Mouse (Mus musculus): Measurements from ENCODE around the gene Lrmda. TPM values are rescaled to one million over a fixed set of nuclear protein-coding genes. Genes with fewer than 3 reads are reported as not detected.

Gene Lrmda
- polyA plus RNA-seq, 1 experiment: 12.9 TPM

DNA sequence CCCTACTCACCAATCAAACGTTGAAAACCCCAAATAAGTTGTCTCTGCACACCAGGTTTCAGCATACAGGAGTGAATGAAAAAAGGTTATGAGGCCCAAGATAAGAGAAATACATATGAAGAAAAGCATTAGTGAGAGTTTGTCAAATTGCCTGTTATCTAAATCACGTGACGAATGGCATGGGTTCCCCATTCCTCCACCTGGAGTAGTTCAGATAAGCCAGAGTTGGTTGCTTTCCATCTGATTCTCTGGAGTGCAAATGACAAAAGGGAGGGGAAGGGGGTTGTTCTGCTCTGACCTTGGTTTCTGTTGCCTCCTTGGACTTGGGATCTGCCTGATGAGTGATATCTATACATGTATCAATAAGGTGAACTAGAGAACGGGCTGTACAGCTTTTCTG, 723.8 kb downstream of the Lrmda start:
- H3K4me1 ChIP-seq (ENCODE audit: control insufficient read depth, insufficient read depth, insufficient read length, low read length): no peaks in the 10 kb centered on the region
- no peak overlapping the region for H3K4me3 ChIP-seq (ENCODE audit: insufficient read depth, low read depth, low read length)
- H3K27ac ChIP-seq (replicated peaks; ENCODE audit: low read depth, low read length): no peak overlapping the region

DNA sequence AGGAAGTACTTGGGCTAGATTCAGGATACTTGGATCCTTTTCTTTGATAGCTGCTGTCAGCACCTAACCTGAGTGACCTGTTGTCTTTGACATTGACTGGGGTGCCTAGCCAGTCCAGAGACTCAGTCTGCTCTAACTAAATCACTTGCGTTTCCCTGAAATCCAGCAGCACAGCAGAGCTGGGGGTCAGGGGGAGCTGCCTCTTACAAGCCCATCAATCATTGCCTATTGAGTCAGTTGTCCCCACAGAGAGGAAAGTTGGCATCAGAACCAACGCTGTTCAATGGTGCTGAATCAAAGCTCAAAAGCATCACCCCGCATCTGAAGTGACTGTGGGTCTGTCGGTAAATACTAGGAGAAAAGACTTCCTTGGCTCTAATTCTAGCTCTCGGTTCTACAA, 725.2 kb downstream of the Lrmda start:
- Histone ChIP-seq H3K4me1 (ENCODE audit: control insufficient read depth, insufficient read depth, insufficient read length, low read length) (no peaks in the 10 kb centered on the region), H3K4me3 (ENCODE audit: insufficient read depth, low read depth, low read length) (no peak overlapping the region), H3K27ac (replicated peaks; ENCODE audit: low read depth, low read length) (no peak overlapping the region)

DNA sequence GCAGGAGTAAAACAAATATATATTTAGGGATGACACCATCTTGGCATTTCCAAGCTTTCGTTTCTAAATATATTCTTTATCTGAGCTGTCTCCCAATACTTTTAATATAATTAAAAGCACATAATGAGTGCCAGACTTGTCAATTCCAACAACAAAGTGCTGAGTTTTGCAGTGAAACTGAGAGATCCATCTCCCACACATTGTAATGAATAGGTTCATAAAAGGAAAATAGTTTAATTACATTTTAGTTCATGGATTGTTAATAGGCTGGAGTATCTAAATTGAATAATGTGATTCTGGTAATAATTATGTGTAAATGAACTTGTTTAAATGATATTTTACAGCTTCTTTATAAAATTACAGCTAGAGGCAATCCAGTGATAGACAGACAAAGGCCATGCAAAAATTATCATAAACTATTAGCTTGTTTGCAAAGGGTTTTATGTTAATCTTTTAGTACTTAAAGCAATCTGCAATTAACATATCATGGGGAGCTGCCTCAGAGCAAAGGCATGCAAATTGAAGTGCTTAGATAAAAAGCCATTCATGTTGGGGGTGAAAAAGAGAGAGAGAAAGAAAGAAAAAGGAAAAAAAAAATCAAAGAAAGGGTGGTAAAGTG, 725.9 kb downstream of the Lrmda start:
- Histone ChIP-seq H3K4me1 (ENCODE audit: control insufficient read depth, insufficient read depth, insufficient read length, low read length) (peaks cover under 1% of the 10 kb centered on the region; the same call in 1 of the 2 replicates), H3K27ac (replicated peaks; ENCODE audit: low read depth, low read length) (no peak overlapping the region), H3K4me3 (ENCODE audit: insufficient read depth, low read depth, low read length) (no peak overlapping the region)

DNA sequence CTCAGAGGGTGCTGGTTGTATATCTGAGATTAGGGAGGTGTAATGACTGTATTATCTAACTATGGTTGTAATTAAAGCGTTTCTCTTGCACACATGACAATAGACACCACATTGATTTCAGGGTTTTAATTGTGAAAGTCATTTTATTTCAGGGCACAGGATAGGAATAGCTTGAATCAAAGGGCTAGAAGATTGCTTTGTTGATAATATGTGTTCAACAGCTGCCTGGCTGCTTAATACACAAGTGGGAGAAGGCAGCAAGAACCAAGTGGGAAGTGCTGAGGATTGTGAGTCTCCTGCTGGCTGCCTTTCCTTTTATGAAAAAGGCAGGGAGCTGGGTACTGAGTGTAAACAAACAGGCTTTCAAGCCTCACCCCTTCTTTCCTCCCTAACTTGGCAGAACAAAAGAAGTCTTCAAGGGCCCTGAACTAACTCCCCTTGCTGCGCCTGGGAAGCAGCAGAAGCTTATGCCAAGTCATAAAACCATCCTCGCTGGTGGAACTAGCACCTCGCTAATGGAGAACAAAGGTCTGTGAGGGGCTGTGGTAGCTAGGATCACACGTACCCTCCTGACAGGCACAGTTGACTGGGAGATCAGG, 726.5 kb downstream of the Lrmda start:
- no peak overlapping the region for H3K27ac ChIP-seq (replicated peaks; ENCODE audit: low read depth, low read length)
- no peak overlapping the region for H3K4me3 ChIP-seq (ENCODE audit: insufficient read depth, low read depth, low read length)
- peaks cover 2% of the 10 kb centered on the region; the same call in 1 of the 2 replicates for H3K4me1 ChIP-seq (ENCODE audit: control insufficient read depth, insufficient read depth, insufficient read length, low read length)

DNA sequence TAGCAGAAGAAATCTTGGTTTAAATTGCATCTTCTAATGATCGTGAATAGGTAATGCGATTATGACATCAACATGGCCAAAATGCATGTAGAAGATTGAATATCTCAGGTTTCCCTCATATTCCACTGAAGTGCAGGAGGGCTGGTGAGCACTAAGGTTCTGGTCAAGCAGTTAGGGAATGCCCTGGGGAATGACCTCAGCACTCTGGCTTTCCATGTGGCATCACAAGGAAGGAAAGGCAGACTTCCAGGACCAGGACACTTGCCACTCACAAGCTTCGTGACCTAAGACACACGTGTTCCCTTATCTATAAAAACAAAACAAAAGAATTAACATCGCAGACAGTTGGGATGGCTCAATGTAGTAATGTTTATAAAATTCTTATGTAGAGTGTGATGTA, 728.3 kb downstream of the Lrmda start:
- no peak overlapping the region for H3K27ac ChIP-seq (replicated peaks; ENCODE audit: low read depth, low read length)
- H3K4me1 ChIP-seq (ENCODE audit: control insufficient read depth, insufficient read depth, insufficient read length, low read length): peaks cover 2% of the 10 kb centered on the region; the same call in 1 of the 2 replicates
- H3K4me3 ChIP-seq (ENCODE audit: insufficient read depth, low read depth, low read length): no peak overlapping the region

DNA sequence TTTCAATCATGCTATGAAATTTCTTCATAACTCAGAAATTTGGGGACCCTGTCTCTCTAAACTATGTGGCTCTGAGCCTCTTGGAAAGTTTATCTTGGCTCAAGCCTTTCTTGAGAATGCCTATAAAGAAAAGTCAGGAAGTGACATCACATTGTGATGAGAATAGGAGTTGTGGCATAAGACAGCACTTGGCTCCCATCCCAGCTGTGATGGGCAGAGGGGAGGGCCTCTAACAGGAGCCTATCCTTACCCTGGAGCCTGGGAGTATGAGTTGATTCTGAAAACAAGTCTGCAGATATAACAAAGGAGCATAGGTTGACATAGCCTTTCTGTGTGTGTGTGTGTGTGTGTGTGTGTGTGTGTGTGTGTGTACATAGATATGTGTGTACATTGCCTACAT, 730.9 kb downstream of the Lrmda start:
- Histone ChIP-seq H3K4me1 (ENCODE audit: control insufficient read depth, insufficient read depth, insufficient read length, low read length) (peaks cover 2% of the 10 kb centered on the region; the same call in 1 of the 2 replicates), H3K4me3 (ENCODE audit: insufficient read depth, low read depth, low read length) (no peak overlapping the region), H3K27ac (replicated peaks; ENCODE audit: low read depth, low read length) (no peak overlapping the region)

DNA sequence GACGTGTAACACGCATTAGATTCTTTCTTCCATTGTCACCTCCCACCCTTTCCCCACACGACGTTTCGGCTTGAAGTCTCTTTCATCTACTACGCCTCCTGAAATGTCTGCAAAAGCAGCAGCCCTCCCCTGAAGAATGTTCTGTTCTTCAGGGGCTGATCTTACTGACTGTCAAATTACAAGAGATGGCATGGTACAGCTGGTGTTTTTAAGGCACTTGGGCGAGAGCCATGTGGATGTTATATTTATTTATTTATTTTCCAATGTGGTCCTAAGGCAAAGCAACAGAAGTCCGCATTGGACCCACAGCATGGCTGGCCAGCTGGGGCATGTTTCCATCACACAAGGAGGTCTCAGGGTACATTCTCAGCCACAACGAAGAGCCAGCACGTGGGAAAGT, 731.8 kb downstream of the Lrmda start:
- Histone ChIP-seq H3K27ac (replicated peaks; ENCODE audit: low read depth, low read length) (no peak overlapping the region), H3K4me3 (ENCODE audit: insufficient read depth, low read depth, low read length) (no peak overlapping the region), H3K4me1 (ENCODE audit: control insufficient read depth, insufficient read depth, insufficient read length, low read length) (peaks cover 2% of the 10 kb centered on the region; the same call in 1 of the 2 replicates)

DNA sequence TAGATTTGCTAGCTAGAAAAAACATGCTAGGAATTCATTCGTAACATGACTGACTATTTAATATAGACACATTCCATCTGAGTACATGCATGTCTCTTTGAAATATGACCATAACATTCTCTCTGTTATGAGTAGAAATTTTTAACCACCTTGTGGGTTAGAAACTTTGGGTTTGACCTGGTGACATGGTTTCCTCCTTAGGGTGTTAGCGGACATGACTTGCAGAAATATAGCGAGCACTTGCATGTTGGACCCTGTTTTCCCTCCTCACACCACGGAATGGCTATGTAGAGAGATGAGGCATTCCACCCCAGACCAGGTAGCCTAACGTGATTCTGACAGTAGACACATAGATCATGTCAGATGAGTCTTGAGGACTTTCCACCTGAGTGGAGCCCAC, 735.1 kb downstream of the Lrmda start:
- Histone ChIP-seq H3K4me3 (ENCODE audit: insufficient read depth, low read depth, low read length) (no peak overlapping the region), H3K4me1 (ENCODE audit: control insufficient read depth, insufficient read depth, insufficient read length, low read length) (peaks cover 7% of the 10 kb centered on the region; the same call in 1 of the 2 replicates), H3K27ac (replicated peaks; ENCODE audit: low read depth, low read length) (no peak overlapping the region)

DNA sequence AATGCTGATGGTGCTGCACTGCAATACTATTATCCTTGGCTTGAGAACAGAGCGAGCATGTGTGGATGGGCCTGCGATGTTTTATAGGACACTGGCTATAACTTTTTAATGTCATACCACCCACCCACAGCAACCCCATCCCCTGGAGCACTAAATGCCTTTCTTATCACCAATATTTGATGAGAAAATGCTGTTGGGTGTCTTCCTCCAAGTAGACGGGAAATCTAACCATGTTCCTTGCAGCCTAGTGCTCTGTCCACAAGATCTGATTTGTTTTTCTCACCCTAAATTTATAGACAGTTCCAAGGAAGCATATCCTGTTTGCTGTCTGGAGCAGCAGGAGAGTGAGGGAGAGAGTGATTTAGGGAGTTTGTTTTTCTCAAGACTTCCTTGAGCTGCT, 738.0 kb downstream of the Lrmda start:
- Histone ChIP-seq H3K4me3 (ENCODE audit: insufficient read depth, low read depth, low read length) (no peak overlapping the region), H3K27ac (replicated peaks; ENCODE audit: low read depth, low read length) (no peak overlapping the region), H3K4me1 (ENCODE audit: control insufficient read depth, insufficient read depth, insufficient read length, low read length) (peaks cover 10% of the 10 kb centered on the region)

DNA sequence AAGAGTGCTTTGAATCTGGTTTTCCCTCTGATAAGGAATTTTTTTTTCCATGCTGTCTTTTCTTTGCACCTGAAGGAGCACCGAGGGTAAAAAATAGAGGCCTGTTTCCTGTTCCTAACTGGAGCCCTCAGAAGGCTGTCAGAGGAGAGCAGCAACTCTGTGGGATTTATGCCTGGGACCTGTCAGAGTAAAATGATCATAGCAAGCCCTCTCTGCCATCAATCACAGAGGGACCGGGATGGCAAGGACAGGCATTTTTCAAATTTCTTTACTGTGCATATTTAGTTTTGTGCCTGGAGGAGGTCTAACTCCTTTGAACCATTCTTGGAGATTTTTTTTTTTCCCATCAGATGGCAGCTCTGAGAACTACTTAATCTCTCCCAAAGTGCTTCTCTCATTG, 739.7 kb downstream of the Lrmda start:
- Histone ChIP-seq H3K27ac (replicated peaks; ENCODE audit: low read depth, low read length) (peak overlapping the region; percentile 85), H3K4me3 (ENCODE audit: insufficient read depth, low read depth, low read length) (no peak overlapping the region), H3K4me1 (ENCODE audit: control insufficient read depth, insufficient read depth, insufficient read length, low read length) (peaks cover 10% of the 10 kb centered on the region)

DNA sequence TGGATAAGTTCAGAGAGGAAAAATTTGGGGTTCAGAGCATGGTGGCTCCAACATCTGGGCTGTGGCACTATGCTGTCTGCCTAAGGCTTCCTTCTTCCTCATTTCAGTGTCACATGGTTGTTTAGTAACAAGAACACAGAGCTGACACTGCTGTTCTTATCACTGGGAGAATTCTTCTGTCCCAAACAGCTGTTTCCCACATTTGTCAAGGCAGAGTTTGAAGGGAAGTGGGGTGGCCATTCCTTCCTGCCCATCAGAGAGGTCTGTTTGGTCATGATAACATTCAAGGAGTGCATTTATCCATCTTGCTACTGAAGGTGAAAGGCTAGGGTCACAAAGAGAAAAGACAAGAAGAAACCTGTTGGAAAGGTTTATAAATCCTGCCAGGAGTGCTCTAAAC, 740.2 kb downstream of the Lrmda start:
- Histone ChIP-seq H3K4me1 (ENCODE audit: control insufficient read depth, insufficient read depth, insufficient read length, low read length) (peaks cover 10% of the 10 kb centered on the region), H3K4me3 (ENCODE audit: insufficient read depth, low read depth, low read length) (no peak overlapping the region), H3K27ac (replicated peaks; ENCODE audit: low read depth, low read length) (peak overlapping the region; percentile 85)

DNA sequence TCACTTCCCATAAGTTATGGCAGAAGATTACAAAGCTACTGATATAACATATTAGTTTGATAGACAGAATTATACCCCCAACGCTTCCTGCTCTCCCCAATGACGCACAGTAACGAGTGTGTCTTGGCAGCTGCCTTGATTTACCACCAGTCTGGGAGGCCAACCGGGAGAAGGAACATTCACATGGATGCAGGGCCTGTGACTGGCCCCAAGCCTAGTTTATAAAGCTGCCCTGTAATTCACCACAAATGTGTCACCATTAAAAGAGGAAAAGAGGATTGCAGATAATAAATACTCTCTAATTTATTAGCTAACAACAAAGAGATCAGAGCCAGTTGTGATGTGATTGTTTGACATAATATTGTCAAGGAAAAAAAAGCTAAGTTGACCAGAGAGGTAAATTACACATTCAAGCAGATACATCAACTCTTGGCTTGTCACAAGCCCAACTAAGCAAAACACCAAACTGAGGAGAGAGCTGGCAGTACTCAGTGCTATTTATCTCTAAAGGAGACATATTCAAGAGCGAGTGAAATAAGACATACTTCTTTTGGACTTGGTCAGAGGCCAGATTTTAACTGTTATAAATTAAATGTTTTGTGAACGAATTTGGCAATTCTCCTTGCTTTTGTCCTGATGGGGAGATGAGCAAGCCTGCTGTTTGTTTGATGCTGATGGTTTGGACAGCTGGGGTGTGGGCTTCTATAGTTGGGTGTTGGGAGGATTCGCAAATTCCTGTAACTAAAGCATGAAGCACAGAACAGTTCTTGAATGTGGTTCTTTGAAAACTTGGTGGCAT, 740.9 kb downstream of the Lrmda start:
- H3K4me1 ChIP-seq (ENCODE audit: control insufficient read depth, insufficient read depth, insufficient read length, low read length): peaks cover 10% of the 10 kb centered on the region
- peak overlapping the region; percentile 84 for H3K27ac ChIP-seq (replicated peaks; ENCODE audit: low read depth, low read length)
- H3K4me3 ChIP-seq (ENCODE audit: insufficient read depth, low read depth, low read length): no peak overlapping the region

DNA sequence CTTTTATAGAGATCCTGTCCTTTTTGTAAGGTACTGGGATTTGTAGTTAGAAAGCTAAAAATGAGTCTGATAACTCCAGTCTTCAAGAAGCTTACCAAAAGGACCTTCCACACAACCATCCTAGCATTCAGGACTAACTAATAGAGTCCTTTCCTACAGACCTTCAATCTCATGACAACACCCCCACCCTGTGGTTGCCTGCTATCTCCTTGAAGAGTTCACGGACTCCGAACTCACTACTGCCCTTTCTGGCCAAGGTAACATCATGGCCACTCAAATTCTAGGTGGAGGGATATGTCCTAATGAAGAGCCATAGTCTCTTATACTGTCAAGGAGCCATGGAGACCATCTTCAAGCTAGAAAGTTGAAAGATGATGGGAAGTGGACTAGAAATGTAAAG, 762.2 kb downstream of the Lrmda start:
- no peak overlapping the region for H3K4me3 ChIP-seq (ENCODE audit: insufficient read depth, low read depth, low read length)
- peaks cover 6% of the 10 kb centered on the region; the same call in 1 of the 2 replicates for H3K4me1 ChIP-seq (ENCODE audit: control insufficient read depth, insufficient read depth, insufficient read length, low read length)
- H3K27ac ChIP-seq (replicated peaks; ENCODE audit: low read depth, low read length): no peak overlapping the region

DNA sequence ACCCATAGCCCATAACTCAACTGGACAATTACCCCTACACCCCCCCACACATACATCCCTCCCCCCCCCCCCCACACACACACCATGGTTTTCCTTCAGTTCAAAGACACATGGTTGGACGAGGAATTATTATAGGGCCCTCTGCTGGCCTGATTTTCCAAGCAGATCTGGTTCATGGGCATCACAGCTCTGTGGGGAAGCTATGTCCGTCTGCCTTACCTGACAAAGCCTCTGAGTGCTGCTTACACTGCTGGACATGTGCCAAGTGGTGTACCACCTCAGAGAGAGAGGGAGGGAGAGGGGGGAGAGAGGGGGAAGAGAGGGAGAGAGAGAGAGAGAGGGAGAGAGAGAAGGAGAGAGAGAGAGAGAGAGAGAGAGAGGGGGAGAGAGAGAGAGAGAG, 762.9 kb downstream of the Lrmda start:
- H3K4me3 ChIP-seq (ENCODE audit: insufficient read depth, low read depth, low read length): no peak overlapping the region
- H3K4me1 ChIP-seq (ENCODE audit: control insufficient read depth, insufficient read depth, insufficient read length, low read length): peaks cover 6% of the 10 kb centered on the region; the same call in 1 of the 2 replicates
- H3K27ac ChIP-seq (replicated peaks; ENCODE audit: low read depth, low read length): no peak overlapping the region

Data from brown adipose tissue, adult 24 weeks (tissue).